Mouse (Mus musculus): ENCODE results near the gene Slc16a10. TPM values are rescaled to one million over a fixed set of nuclear protein-coding genes. Genes with fewer than 3 reads are reported as not detected.

Gene Slc16a10
- polyA plus RNA-seq (2014; fragmentation: Illumina TruSeq; extraction: RNeasy Lipid Tissue Mini Kit (QIAGEN cat#74804); ENCODE audit: insufficient read depth, low read depth, low replicate concordance) = 5.3 TPM

GRCm38 (mm10) chr10:40141864-40142523, at the start of gene Slc16a10:
Gene Slc16a10 (minus strand): TSS chr10:40142258.

DNA sequence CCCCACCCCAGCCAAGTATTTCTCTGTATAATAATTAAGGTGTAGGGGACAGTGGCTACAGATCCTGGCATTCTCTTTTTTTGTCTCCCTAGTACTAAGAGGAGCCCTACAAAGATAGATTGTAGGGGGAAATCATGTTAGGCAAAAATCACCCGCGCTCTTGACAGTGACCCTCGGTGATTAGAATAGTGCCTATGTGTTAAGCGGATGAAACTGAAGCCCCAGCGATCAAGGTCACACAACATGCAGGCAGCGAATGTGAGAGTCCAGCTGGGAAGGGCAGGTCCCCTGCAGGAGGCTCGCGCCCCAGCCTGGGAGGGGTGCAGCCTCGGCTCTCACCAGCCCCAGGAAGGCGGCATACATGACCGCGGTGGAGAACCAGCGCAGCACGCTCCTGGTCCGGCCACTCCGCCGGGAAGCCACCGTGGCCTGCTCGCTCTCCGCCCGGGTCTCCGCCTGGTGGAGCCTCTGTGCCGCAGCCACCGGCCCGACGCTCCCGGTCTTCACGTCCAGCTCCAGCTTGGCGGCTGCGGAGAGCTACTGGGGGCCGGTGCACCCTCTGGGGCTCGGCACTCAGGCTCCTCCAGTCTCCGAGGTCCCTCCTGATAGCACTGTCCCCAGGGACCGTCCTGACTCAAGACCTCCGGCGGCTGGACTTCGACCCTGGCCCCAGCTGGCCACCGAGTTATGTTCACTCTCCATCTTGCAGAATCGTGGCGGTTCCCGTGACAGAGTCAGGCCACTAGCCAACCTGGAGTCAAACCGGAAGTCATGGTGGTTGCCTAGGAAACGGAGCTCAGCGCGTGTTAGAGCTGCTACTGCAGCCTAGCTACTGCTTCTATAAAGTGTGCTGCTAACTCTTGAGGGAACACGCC, 117.3 kb downstream of the Slc16a10 start, which contains the start of gene Mfsd4b1:
Gene Mfsd4b1 (minus strand): TSS at position 715 of the 875 bp plus-strand sequence.

GRCm38 (mm10) chr10:39986466-39986865, 155.6 kb downstream of the Slc16a10 start, which contains the start of gene Mfsd4b5:
Gene Mfsd4b5 (minus strand): TSS chr10:39986646.

Other genes with a start within 250 kb of the Slc16a10 start
- gene Mfsd4b4, start 243.0 kb downstream of the Slc16a10 start, polyA plus RNA-seq (2014; fragmentation: Illumina TruSeq; extraction: RNeasy Lipid Tissue Mini Kit (QIAGEN cat#74804); ENCODE audit: insufficient read depth, low read depth, low replicate concordance) = 1.8 TPM
- gene Mfsd4b2, start 215.3 kb downstream of the Slc16a10 start, polyA plus RNA-seq (2014; fragmentation: Illumina TruSeq; extraction: RNeasy Lipid Tissue Mini Kit (QIAGEN cat#74804); ENCODE audit: insufficient read depth, low read depth, low replicate concordance) = not detected
- 0.81 TPM for gene Mfsd4b3, start 182.1 kb downstream of the Slc16a10 start, polyA plus RNA-seq (2014; fragmentation: Illumina TruSeq; extraction: RNeasy Lipid Tissue Mini Kit (QIAGEN cat#74804); ENCODE audit: insufficient read depth, low read depth, low replicate concordance)
- 0.20 TPM for gene Mfsd4b5, start 155.6 kb downstream of the Slc16a10 start, polyA plus RNA-seq (2014; fragmentation: Illumina TruSeq; extraction: RNeasy Lipid Tissue Mini Kit (QIAGEN cat#74804); ENCODE audit: insufficient read depth, low read depth, low replicate concordance)
- gene Mfsd4b1, start 117.0 kb downstream of the Slc16a10 start, polyA plus RNA-seq (2014; fragmentation: Illumina TruSeq; extraction: RNeasy Lipid Tissue Mini Kit (QIAGEN cat#74804); ENCODE audit: insufficient read depth, low read depth, low replicate concordance) = 0.87 TPM
- 14.1 TPM for gene Rpf2, start 104.8 kb upstream of the Slc16a10 start, polyA plus RNA-seq (2014; fragmentation: Illumina TruSeq; extraction: RNeasy Lipid Tissue Mini Kit (QIAGEN cat#74804); ENCODE audit: insufficient read depth, low read depth, low replicate concordance)
- gene Gtf3c6, start 115.8 kb upstream of the Slc16a10 start, polyA plus RNA-seq (2014; fragmentation: Illumina TruSeq; extraction: RNeasy Lipid Tissue Mini Kit (QIAGEN cat#74804); ENCODE audit: insufficient read depth, low read depth, low replicate concordance) = 40.5 TPM
- gene Amd1, start 159.9 kb upstream of the Slc16a10 start, polyA plus RNA-seq (2014; fragmentation: Illumina TruSeq; extraction: RNeasy Lipid Tissue Mini Kit (QIAGEN cat#74804); ENCODE audit: insufficient read depth, low read depth, low replicate concordance) = 46.0 TPM
- gene Cdk19, start 197.3 kb upstream of the Slc16a10 start, polyA plus RNA-seq (2014; fragmentation: Illumina TruSeq; extraction: RNeasy Lipid Tissue Mini Kit (QIAGEN cat#74804); ENCODE audit: insufficient read depth, low read depth, low replicate concordance) = 12.3 TPM

All from lung, adult 10 weeks (tissue).